13 mouse cellular contexts compared by ENCODE assay signal in the genomic region with DNA sequence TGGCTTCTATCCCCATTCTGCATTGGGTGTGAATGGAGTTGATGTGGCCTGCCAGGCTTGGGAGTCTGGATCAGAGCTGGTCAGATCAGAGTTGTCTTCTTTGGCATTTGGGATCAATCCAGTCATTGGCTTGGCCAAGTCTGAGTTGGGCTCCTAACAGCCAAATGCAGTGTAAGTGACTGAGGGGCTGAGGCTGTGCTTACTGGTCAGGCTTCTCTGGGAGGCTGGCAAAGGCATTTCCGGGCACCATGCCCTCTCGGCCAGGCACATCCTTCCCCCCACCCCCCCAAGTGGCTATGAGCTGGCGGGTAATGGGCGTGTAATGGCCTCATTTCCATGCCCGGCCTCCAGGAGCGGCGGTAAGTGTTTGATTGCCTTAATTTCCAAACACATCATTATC. TPM values are rescaled to one million over a fixed set of nuclear protein-coding genes. Genes with fewer than 3 reads are reported as not detected.
DNase-seq lines count a peak whose midpoint lies in the region; ATAC-seq and TF ChIP-seq lines count a peak whose summit lies in the region.
"Had no signal": no experiment of that assay in that cellular context is flagged by ENCODE, and none has a peak within 500 bp of the region (broad histone marks: within the 10 kb centered on the region; RNA-seq: fewer than 3 reads in every experiment).

No protein-coding gene starts in this region.

- no peak overlapping the region for H3K4me3 ChIP-seq in kidney, embryonic 16.5 days (ENCODE audit: low read length)
- H3K4me3 ChIP-seq in heart, adult 2 months, result no peak overlapping the region
- H3K4me3 ChIP-seq: left cerebral cortex, adult 2 months; myocyte had no signal

- H3K36me3 ChIP-seq in kidney, embryonic 16.5 days (ENCODE audit: insufficient read depth, low read length), result no peaks in the 10 kb centered on the region
- no peaks in the 10 kb centered on the region for H3K36me3 ChIP-seq in heart, adult 2 months (ENCODE audit: control insufficient read depth, insufficient read depth, low read length)

- no peaks in the 10 kb centered on the region for H3K4me1 ChIP-seq in kidney, embryonic 16.5 days (ENCODE audit: insufficient read depth, low read length)
- H3K4me1 ChIP-seq in heart, adult 2 months (ENCODE audit: control insufficient read depth, insufficient read depth, low read length), result no peaks in the 10 kb centered on the region

- peak; percentile 31 to 48 for DNase-seq in kidney, postnatal 36 days
- DNase-seq in MN1 (ENCODE audit: low spot score), result peak; percentile 32
- peak; percentile 76 for DNase-seq in brain, embryonic 14.5 days (ENCODE audit: low read depth)
- DNase-seq in gastrocnemius, postnatal 14 days, result peak; percentile 73
- DNase-seq in natural killer cell, adult 2 months (ENCODE audit: low spot score in 2 of 2), result no peak
- no peak for DNase-seq in heart, adult 2 months
- no peak for DNase-seq in thymus, postnatal 14 days
- DNase-seq: heart, postnatal 36 days; liver, postnatal 0 days had no signal

- no peaks in the 10 kb centered on the region for H3K27me3 ChIP-seq in kidney, embryonic 16.5 days (ENCODE audit: insufficient read depth, low read length)
- no peaks in the 10 kb centered on the region for H3K27me3 ChIP-seq in heart, adult 2 months (ENCODE audit: control insufficient read depth, insufficient read depth, low read length)

- H3K9me3 ChIP-seq in kidney, embryonic 16.5 days (ENCODE audit: low read length), result no peaks in the 10 kb centered on the region

- no peak for TF ChIP-seq CTCF in brain, embryonic 14.5 days (IDR thresholded peaks at IDR 0.05; ENCODE audit: borderline replicate concordance, extremely low read depth, insufficient read depth, insufficient read length)
- TF ChIP-seq CTCF in heart, adult 2 months (IDR thresholded peaks at IDR 0.05), result no peak

- 74% methylated on average over 7 of the region's 7 CpGs for WGBS in kidney, embryonic 16.5 days
- 76% methylated on average over 7 of the region's 7 CpGs for WGBS in heart, adult 2 months

- H3K79me2 ChIP-seq in heart, adult 2 months (replicated peaks; ENCODE audit: control insufficient read depth, insufficient read depth, low read length), result no peaks in the 10 kb centered on the region

- intact Hi-C loops in gastrocnemius, postnatal 14 days (cut with DNase I; ENCODE audit: low total_unique reads), result no loop called here
- intact Hi-C loops in heart, adult 2 months (cut with DNase I), result no loop called here

- no peak overlapping the region for H3K4me2 ChIP-seq in kidney, embryonic 16.5 days (replicated peaks; ENCODE audit: low read depth, low read length)

- TF ChIP-seq EP300 in heart, adult 2 months (IDR thresholded peaks at IDR 0.05; ENCODE audit: insufficient read depth, low read depth, low read length), result no peak

- H3K9ac ChIP-seq in kidney, embryonic 16.5 days (replicated peaks; ENCODE audit: low read length), result no peak overlapping the region
- H3K9ac ChIP-seq in heart, adult 2 months (ENCODE audit: low read depth, low read length), result no peak overlapping the region
- H3K9ac ChIP-seq: liver, postnatal 0 days had no signal

- ATAC-seq in kidney, embryonic 16.5 days (ENCODE audit: low FRiP score, low TSS enrichment), result no peak
- ATAC-seq: liver, postnatal 0 days had no signal

- H3K27ac ChIP-seq in kidney, embryonic 16.5 days (ENCODE audit: low read length), result no peak overlapping the region
- H3K27ac ChIP-seq in heart, adult 2 months, result no peak overlapping the region
- H3K27ac ChIP-seq: left cerebral cortex, adult 2 months had no signal

- TF ChIP-seq POLR2A in brain, embryonic 14.5 days (IDR thresholded peaks at IDR 0.05; ENCODE audit: borderline replicate concordance, extremely low read depth, insufficient read depth, insufficient read length, poor library complexity, severe bottlenecking), result no peak
- no peak for TF ChIP-seq POLR2A in heart, adult 2 months (IDR thresholded peaks at IDR 0.05; ENCODE audit: insufficient read depth, low read depth, low read length)

RNA-seq across cellular contexts. Expression of a gene that starts 16.5 kb away (rescaled TPM):
- 61.0 and 64.8 TPM in 2 replicates for polyA plus RNA-seq in kidney, embryonic 16.5 days (2015; fragmentation: Nextera tagmentation; extraction: Ambion mirVana)
- polyA plus RNA-seq in brain, embryonic 14.5 days (2012; rRNA removed), result 60.3 and 62.8 TPM in 2 replicates
- 10 to 100 TPM; 17.9 to 18.1 TPM for total RNA-seq in gastrocnemius, postnatal 14 days (2021)
- 10 to 100 TPM; 17.9 to 19.4 TPM for total RNA-seq in heart, adult 2 months (2021)
- polyA plus RNA-seq in heart, adult 2 months (2012; rRNA removed), result 14.1 and 18.5 TPM in 2 replicates

RNA-seq across cellular contexts. Expression of a gene that starts 58.7 kb away (rescaled TPM):
- not detected in 2 replicates for polyA plus RNA-seq in kidney, embryonic 16.5 days (2015; fragmentation: Nextera tagmentation; extraction: Ambion mirVana)
- polyA plus RNA-seq in brain, embryonic 14.5 days (2012; rRNA removed), result not detected in 2 replicates
- total RNA-seq in gastrocnemius, postnatal 14 days (2021), result not detected
- not detected for total RNA-seq in heart, adult 2 months (2021)
- polyA plus RNA-seq in heart, adult 2 months (2012; rRNA removed), result not detected in 2 replicates
- total RNA-seq: heart, postnatal 36 days; left cerebral cortex, adult 2 months had no signal
- polyA plus RNA-seq: cortical plate, adult 2 months; liver, postnatal 0 days; myocyte had no signal

Comparison
In these comparisons a context has a peak if more than half of its experiments do, and no peak if none do; other contexts are left out.
1. DNase-seq: peak in kidney, postnatal 36 days (2 of 2), MN1 (single experiment), brain, embryonic 14.5 days (single experiment) and gastrocnemius, postnatal 14 days (single experiment); none in natural killer cell, adult 2 months (0 of 2), heart, adult 2 months (0 of 2) and thymus, postnatal 14 days (single experiment).